Mouse (Mus musculus) layer of hippocampus, adult 9-10 months (tissue): ENCODE data around the gene Ghitm.

Experiments
- DNase-seq: peaks from one replicate; pipeline ENCODE4 v3.0.0; 2022; ENCODE audit warnings: low spot score

Gene Ghitm

GRCm38 (mm10) chr14:37102484-37102883 is 32.6 kb downstream of the Ghitm start:
- DNase-seq: no peak

GRCm38 (mm10) chr14:37101531-37101930 is 33.5 kb downstream of the Ghitm start:
- no peak for DNase-seq

DNA sequence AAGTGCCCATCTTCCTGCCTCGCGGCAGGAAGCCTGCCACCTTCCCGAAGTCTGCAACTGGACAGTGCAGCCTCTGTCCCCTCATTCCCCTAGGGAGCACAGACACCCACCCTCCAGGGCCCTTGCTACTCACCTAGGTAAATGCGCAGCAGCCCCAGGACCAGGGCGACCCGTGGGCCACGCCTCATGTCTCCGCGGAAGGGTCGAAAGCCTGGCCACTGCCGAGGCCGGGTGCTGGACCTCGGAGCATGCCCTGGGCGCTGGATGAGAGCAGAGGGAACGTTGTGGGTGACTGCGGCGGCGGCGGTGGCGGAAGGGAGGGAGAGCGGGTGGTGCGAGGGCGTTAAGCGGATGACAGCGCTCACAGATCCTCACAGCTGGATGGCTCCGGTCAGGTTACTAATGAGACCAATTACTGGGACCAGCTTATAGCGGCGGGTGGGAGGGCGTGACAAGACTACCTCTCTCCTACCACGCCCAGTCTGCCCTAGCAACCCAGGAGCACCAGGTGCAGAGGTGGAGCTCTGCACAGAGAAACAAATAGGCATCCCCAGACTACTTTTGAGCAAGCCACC is 37.0 kb downstream of the Ghitm start, which contains the start of gene Cdhr1:
Gene Cdhr1, minus strand, starts transcription at position 392 of the 575 bp plus-strand sequence.
- DNase-seq: no peak

- DNase-seq: no peak
Observed at GRCm38 (mm10) chr14:37095556-37095955, 39.5 kb downstream of the Ghitm start.

GRCm38 (mm10) chr14:37094436-37094835 is 40.6 kb downstream of the Ghitm start:
- no peak for DNase-seq

- DNase-seq: no peak
Observed at GRCm38 (mm10) chr14:37083755-37084154, 51.3 kb downstream of the Ghitm start.

- no peak for DNase-seq
Observed at GRCm38 (mm10) chr14:37080724-37081123, 54.3 kb downstream of the Ghitm start.
